Mouse (Mus musculus) hindbrain, embryonic 13.5 days (tissue): ENCODE results near the gene Kcnj14. TPM values are rescaled to one million over a fixed set of nuclear protein-coding genes. Genes with fewer than 3 reads are reported as not detected.
A peak's percentile ranks its signal among the peaks of the same experiment; 100 is the strongest.

Experiments used
- ATAC-seq: fragments of 200-750 bp; cut with Nextera tagmentation; 2 replicates; pipeline ENCODE4 v1.8.0; 2017; ENCODE audit warnings: moderate TSS enrichment; ENCODE audit not compliant: low FRiP score
- H3K27ac ChIP-seq: fragments of 300-500 bp; sonication (generic); 2 replicates; pipeline ENCODE4 v1.5.1; 2015; ENCODE audit warnings: inconsistent platforms, mild to moderate bottlenecking, moderate library complexity
- H3K27me3 ChIP-seq: fragments of 300-500 bp; sonication (generic); 2 replicates; pipeline ENCODE4 v1.6.1; 2015; ENCODE audit warnings: mild to moderate bottlenecking, inconsistent platforms
- H3K36me3 ChIP-seq: fragments of 300-500 bp; sonication (generic); 2 replicates; pipeline ENCODE4 v1.6.1; 2015; ENCODE audit warnings: mild to moderate bottlenecking, inconsistent platforms
- H3K4me1 ChIP-seq: fragments of 300-500 bp; sonication (generic); replicated peaks from 2 replicates; pipeline ENCODE4 v1.6.1; 2015; ENCODE audit warnings: inconsistent platforms
- H3K4me2 ChIP-seq: fragments of 300-500 bp; sonication (generic); 2 replicates; pipeline ENCODE4 v1.6.1; 2015; ENCODE audit warnings: inconsistent platforms, mild to moderate bottlenecking, moderate library complexity
- H3K4me3 ChIP-seq: fragments of 300-500 bp; sonication (generic); 2 replicates; pipeline ENCODE4 v1.5.1; 2015; ENCODE audit warnings: mild to moderate bottlenecking, inconsistent platforms
- H3K9ac ChIP-seq: fragments of 300-500 bp; sonication (generic); 2 replicates; pipeline ENCODE4 v1.6.1; 2015; ENCODE audit warnings: mild to moderate bottlenecking, inconsistent platforms
- H3K9me3 ChIP-seq: fragments of 300-500 bp; sonication (generic); 2 replicates; pipeline ENCODE4 v1.6.1; 2016; ENCODE audit warnings: inconsistent platforms
- WGBS: fragments of 180-500 bp; shearing (Covaris S2); methylation state at CpG from one replicate; pipeline ENCODE4 v1.1.7; 2015; 5-methylcytosine and 5-hydroxymethylcytosine counted together
- polyA plus RNA-seq: library from polyadenylated mRNA; unstranded; fragments of >200 nt; fragmentation: Nextera tagmentation; extraction: Ambion mirVana; gene quantifications from 2 replicates; pipeline ENCODE4 v1.2.1, GENCODE M21; 2015

Gene Kcnj14
- 0.50 and 0.81 TPM in 2 replicates for polyA plus RNA-seq

- WGBS: 81% methylated on average over 7 of the region's 7 CpGs
- Histone ChIP-seq H3K36me3 (peaks cover 68% of the 10 kb centered on the region), H3K4me2 (no peak within 1 kb of the TSS), H3K9ac (peak within 1 kb of the TSS; percentile 29), H3K27ac (no peak within 1 kb of the TSS), H3K4me3 (no peak within 1 kb of the TSS), H3K27me3 (peaks cover 10% of the 10 kb centered on the region), H3K9me3 (no peaks in the 10 kb centered on the region), H3K4me1 (peaks cover under 1% of the 10 kb centered on the region; the same call in 1 of the 2 replicates)
- ATAC-seq: no peak
These were observed at the start of gene Kcnj14 for GRCm38 (mm10) chr7:45824598-45824997. Kcnj14 (minus strand) TSS chr7:45824782.

DNA sequence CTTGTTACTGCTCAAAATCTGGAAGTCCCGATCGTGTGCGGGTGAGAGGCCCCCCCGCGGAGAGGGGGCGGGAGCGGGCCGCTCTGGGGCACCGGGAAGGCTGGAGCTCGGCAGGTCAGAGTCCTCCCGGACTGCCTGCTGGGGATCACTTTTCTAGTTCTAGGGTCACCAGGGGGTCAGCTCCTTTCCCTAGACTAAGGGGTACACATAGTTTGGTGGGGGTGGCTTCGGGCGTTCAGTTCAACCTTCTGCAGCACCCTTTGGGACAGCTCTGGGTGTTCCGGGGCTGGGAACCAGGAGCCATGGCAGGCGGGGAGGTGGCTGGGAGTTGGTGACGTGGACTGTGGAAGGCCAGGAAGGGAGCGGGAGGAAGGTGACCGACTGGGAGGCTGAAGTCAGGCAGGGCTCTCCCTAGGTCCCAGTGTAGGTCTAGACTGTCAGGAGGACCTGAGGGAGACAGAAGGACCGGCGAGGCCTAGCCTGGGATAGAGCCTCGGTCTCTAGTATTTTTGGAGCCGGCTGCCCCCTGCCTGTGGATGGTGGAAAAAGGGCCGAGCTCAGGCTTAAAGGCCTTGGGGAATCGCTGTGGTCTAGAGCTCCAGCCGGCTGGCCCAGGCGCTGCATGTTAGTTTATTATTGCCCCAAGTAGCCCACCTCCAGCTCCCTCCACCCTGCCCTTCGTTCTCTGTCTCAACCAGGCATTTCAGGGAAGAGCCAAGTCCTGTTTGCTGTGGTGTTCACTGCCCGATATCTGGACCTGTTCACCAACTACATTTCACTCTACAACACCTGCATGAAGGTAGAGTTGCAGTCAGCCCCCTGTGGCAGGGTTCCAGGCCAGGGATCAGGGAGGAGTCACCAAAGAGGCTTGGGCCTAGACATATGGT, 48.7 kb upstream of the Kcnj14 start:
- Histone ChIP-seq H3K4me1 (peaks cover 53% of the 10 kb centered on the region), H3K9ac (peak overlapping the region; percentile 98), H3K9me3 (no peaks in the 10 kb centered on the region), H3K4me3 (peak overlapping the region; percentile 68), H3K36me3 (peaks cover 40% of the 10 kb centered on the region), H3K27ac (peak overlapping the region; percentile 89), H3K27me3 (peaks cover 31% of the 10 kb centered on the region), H3K4me2 (peak overlapping the region; percentile 83)
- WGBS: 3% methylated on average over 28 of the region's 28 CpGs
- ATAC-seq: peak; percentile 26

DNA sequence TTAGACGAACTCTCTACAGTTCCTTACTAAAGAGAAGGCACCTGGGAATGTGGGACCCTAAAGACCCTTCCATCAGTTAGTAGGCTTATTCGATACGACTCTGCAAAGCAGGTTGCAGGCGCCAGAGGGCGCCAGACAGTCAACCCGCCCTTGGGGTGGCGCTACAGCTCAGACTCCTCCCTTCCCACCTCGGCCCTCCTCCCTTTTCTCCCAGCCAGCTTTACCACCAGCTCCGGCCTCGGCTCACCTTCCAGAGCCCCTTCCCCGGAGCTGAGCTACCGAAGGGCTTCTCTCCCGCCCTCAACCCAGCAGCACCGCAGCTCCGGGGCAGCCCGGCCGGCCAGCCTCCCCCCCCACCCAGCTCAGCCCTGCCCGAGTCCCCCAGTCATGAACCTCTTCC, 48.0 kb upstream of the Kcnj14 start, which contains the start of gene Kdelr1:
TSS of gene Kdelr1 (plus strand) at position 149 of the 400 bp plus-strand sequence.
- peak within 1 kb of the TSS; percentile 68 for H3K4me3 ChIP-seq
- peak within 1 kb of the TSS; percentile 89 for H3K27ac ChIP-seq
- H3K27me3 ChIP-seq: peaks cover 38% of the 10 kb centered on the region
- no peaks in the 10 kb centered on the region for H3K9me3 ChIP-seq
- H3K4me2 ChIP-seq: peak within 1 kb of the TSS; percentile 83
- peaks cover 34% of the 10 kb centered on the region for H3K36me3 ChIP-seq
- peak; percentile 63 for ATAC-seq
- H3K4me1 ChIP-seq: peaks cover 60% of the 10 kb centered on the region
- under 1% methylated on average over 18 of the region's 18 CpGs for WGBS
- H3K9ac ChIP-seq: peak within 1 kb of the TSS; percentile 98

DNA sequence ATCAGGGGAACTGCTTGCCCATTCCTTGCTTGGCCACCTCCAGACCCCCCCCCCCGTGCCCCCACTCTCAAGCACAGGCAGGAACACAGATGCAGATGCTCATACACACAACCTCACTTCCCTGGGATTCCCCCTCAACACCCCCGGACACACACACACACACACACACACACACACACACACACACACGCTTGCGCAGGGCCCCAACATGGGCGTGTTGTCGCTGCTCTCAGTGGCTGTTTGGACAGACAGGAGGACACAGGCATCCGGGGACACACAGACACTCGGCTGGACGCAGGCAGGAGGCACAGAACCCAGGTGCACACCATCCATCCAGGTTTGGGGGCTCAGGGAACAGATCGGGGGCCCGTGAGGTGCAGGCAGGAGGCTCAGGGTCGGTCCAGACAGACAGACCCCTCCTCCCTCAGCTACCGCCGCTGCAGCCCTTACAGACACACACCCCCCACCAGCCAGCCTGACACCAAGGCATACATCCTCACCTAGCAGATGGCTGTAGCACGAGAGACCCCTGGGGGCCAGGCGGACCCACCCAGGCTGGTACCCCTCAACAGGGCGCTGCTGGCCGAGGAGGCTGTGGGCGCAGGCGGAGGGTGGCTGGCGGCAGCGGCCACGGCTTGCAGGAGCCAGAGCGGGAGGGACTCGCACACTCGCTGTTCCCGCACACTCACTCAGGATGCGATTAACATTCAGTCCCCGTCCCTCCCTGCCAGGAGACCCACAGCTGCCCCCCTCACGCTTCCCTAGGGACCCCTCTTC, 45.9 kb upstream of the Kcnj14 start:
- H3K4me3 ChIP-seq: peak overlapping the region; percentile 48
- H3K9ac ChIP-seq: peak overlapping the region; percentile 81
- no peak for ATAC-seq
- H3K36me3 ChIP-seq: peaks cover 13% of the 10 kb centered on the region
- peaks cover 47% of the 10 kb centered on the region for H3K27me3 ChIP-seq
- H3K27ac ChIP-seq: peak overlapping the region; percentile 75
- WGBS: under 1% methylated on average over 28 of the region's 30 CpGs
- peaks cover 71% of the 10 kb centered on the region for H3K4me1 ChIP-seq
- H3K4me2 ChIP-seq: peak overlapping the region; percentile 72
- no peaks in the 10 kb centered on the region for H3K9me3 ChIP-seq

DNA sequence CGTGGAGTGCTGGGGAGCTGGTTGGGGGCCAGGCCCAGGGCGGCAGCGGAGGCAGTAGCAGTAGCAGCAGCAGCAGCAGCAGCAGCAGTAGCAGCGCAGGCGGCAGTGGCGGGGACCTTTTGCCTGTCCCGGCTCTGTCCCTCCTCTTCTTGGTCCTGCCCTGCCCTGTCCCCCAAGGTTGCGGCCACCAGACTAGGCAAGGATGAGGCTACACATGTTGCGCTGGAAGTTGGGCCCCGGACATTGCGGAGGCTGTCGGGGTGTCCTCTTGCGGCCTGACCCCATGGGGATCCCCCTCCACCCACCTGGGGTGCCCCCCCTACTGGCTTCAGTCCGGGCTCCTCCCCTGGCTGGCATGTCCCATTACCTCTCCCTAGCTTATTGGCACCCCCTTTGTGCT, 45.2 kb upstream of the Kcnj14 start:
- ATAC-seq: no peak
- peaks cover 7% of the 10 kb centered on the region for H3K36me3 ChIP-seq
- H3K4me3 ChIP-seq: peak overlapping the region; percentile 48
- H3K4me1 ChIP-seq: peaks cover 67% of the 10 kb centered on the region
- H3K9ac ChIP-seq: peak overlapping the region; percentile 81
- 6% methylated on average over 14 of the region's 14 CpGs for WGBS
- H3K27ac ChIP-seq: peak overlapping the region; percentile 75
- no peaks in the 10 kb centered on the region for H3K9me3 ChIP-seq
- peak overlapping the region; percentile 72 for H3K4me2 ChIP-seq
- peaks cover 48% of the 10 kb centered on the region for H3K27me3 ChIP-seq

GRCm38 (mm10) chr7:45869107-45869670, 44.6 kb upstream of the Kcnj14 start:
- Histone ChIP-seq H3K9me3 (no peaks in the 10 kb centered on the region), H3K36me3 (0 out of 2 replicates have a peak, but pooled peaks cover 3% of the 10 kb centered on the region), H3K4me1 (peaks cover 61% of the 10 kb centered on the region), H3K27me3 (peaks cover 50% of the 10 kb centered on the region), H3K27ac (peak overlapping the region; percentile 75; the same call in 1 of the 2 replicates), H3K4me3 (peak overlapping the region; percentile 48), H3K4me2 (peak overlapping the region; percentile 72), H3K9ac (peak overlapping the region; percentile 81)
- 10% methylated on average over 8 of the region's 8 CpGs for WGBS
- ATAC-seq: no peak

DNA sequence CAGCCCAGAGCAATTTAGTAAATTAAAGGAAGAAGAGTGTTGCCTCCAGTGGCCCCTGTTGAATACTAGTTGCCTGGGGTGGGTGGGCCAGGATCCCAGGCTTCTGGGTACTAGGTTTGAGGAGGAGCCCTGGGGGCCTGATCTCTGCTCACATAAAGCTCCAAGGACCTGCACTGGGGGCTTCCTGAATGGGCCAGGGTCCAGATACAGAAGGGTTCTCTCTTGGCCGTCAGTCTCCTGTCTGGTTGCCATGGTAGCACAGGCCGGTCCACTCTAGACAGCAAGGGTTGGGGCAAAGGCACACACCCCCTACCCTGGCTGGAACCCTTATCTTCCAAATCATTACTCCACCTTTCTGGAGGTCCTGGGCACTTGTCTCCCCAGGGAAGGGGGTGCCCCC, 43.3 kb upstream of the Kcnj14 start:
- Histone ChIP-seq H3K36me3 (no peaks in the 10 kb centered on the region), H3K4me2 (peak overlapping the region; percentile 72), H3K9me3 (no peaks in the 10 kb centered on the region), H3K27ac (no peak overlapping the region; the same call in 1 of the 2 replicates), H3K9ac (peak overlapping the region; percentile 81), H3K4me3 (peak overlapping the region; percentile 48), H3K4me1 (peaks cover 51% of the 10 kb centered on the region), H3K27me3 (peaks cover 56% of the 10 kb centered on the region)
- 3% methylated on average over 2 of the region's 2 CpGs for WGBS
- 0 out of 2 replicates have a peak, but pooled peaks have one; percentile 2 for ATAC-seq

GRCm38 (mm10) chr7:45865925-45866910, 41.6 kb upstream of the Kcnj14 start:
- Histone ChIP-seq H3K4me2 (peak overlapping the region; percentile 72), H3K4me1 (peaks cover 54% of the 10 kb centered on the region), H3K9ac (peak overlapping the region; percentile 83), H3K4me3 (peak overlapping the region; percentile 65), H3K9me3 (no peaks in the 10 kb centered on the region), H3K36me3 (no peaks in the 10 kb centered on the region), H3K27me3 (peaks cover 64% of the 10 kb centered on the region), H3K27ac (peak overlapping the region; percentile 45)
- WGBS: under 1% methylated on average over 91 of the region's 117 CpGs
- ATAC-seq: peak; percentile 33

DNA sequence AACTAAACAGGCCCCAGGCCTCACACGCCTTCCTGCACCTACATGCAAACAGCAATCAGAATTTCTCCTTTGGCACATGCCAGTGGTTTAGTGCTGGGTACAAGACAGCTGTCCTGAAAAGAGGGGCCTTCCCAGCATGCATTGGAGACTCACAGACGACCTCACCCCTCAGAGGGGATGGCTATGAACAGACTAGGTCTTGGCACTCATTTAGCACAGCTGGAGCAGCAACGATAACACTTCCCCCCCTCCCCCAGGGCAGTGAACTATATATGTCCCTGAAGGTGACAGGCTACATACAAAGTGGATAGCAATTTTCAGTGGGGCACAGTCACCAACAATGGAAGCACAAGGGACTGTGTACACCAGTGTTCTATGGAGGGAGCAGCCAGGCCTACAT, 39.9 kb upstream of the Kcnj14 start:
- peaks cover 64% of the 10 kb centered on the region for H3K27me3 ChIP-seq
- peaks cover 45% of the 10 kb centered on the region for H3K4me1 ChIP-seq
- H3K27ac ChIP-seq: no peak overlapping the region
- H3K36me3 ChIP-seq: no peaks in the 10 kb centered on the region
- no peak overlapping the region for H3K4me2 ChIP-seq
- no peaks in the 10 kb centered on the region for H3K9me3 ChIP-seq
- 52% methylated on average over 3 of the region's 3 CpGs for WGBS
- no peak overlapping the region for H3K4me3 ChIP-seq
- ATAC-seq: no peak
- H3K9ac ChIP-seq: no peak overlapping the region

GRCm38 (mm10) chr7:45862804-45863203, 38.2 kb upstream of the Kcnj14 start:
- Histone ChIP-seq H3K36me3 (no peaks in the 10 kb centered on the region), H3K4me2 (no peak overlapping the region), H3K9me3 (no peaks in the 10 kb centered on the region), H3K27me3 (peaks cover 64% of the 10 kb centered on the region), H3K9ac (no peak overlapping the region), H3K27ac (no peak overlapping the region), H3K4me3 (no peak overlapping the region), H3K4me1 (peaks cover 32% of the 10 kb centered on the region)
- ATAC-seq: no peak
- WGBS: 90% methylated on average over 7 of the region's 7 CpGs

- Histone ChIP-seq H3K36me3 (no peaks in the 10 kb centered on the region), H3K27me3 (peaks cover 81% of the 10 kb centered on the region), H3K9ac (no peak overlapping the region), H3K4me3 (no peak overlapping the region), H3K4me1 (peaks cover 31% of the 10 kb centered on the region), H3K9me3 (no peaks in the 10 kb centered on the region), H3K27ac (no peak overlapping the region), H3K4me2 (no peak overlapping the region)
- 64% methylated on average over 4 of the region's 4 CpGs for WGBS
- ATAC-seq: no peak
These were observed 34.4 kb upstream of the Kcnj14 start for GRCm38 (mm10) chr7:45859008-45859407.
